Mouse (Mus musculus): ENCODE results near the gene Sfxn3.

DNA sequence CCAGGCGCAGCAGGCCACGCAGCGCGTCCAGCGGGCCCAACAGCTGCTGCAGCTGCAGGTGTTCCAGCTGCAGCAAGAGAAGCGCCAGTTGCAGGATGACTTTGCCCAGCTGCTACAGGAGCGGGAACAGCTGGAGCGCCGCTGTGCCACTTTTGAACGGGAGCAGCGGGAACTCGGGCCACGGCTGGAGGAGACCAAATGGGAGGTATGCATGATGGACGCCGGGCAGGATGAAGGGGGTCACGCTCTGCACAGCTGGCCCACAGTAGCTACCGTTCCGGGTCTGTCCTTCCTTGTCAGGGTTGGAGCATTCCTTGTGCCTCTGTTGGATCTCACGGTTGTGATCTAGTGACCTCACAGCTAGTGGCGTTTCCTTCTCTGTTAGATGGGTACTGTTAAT lies 22.5 kb upstream of the Sfxn3 start:
- TF ChIP-seq CTCF (IDR thresholded peaks at IDR 0.05; ENCODE audit: control insufficient read depth, insufficient read depth, insufficient read length), result no peak
- no peak for TF ChIP-seq MAX (IDR thresholded peaks at IDR 0.05)
- no peak for TF ChIP-seq FOSL1 (IDR thresholded peaks at IDR 0.05; ENCODE audit: insufficient read depth, low read length, poor library complexity, severe bottlenecking)
